Mouse (Mus musculus): ENCODE results near the gene Syngr3.
"Not testable (repeated sequence)": the region's sequence is repeated elsewhere in the genome, so short reads cannot be mapped to it uniquely, and the experiment has no call there.

Syngr3 gene

DNA sequence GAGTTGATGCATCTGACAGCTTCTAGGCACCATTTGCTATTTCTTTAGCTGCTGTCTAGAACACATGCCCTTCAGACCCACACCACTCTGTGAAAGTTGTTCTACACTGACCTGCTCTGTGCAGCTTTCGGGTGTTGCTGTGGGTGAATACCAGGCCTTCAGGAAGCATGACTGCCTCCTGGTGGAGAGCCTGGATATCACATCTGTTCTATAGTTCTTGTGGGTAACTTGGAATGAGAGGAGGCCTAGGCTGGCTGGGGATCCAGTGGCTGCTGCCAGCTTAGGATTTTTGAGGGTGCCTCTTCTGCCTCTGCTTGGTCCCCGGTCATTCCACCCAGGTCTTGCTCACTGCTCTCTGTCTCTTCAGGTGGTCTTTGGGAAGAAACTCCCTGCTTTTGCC lies 13.6 kb downstream of the Syngr3 start:
- peak; percentile 70 to 82 for DNase-seq

GRCm38 (mm10) chr17:24674277-24674676 lies 15.5 kb downstream of the Syngr3 start:
- no peak for DNase-seq

- DNase-seq: peak; percentile 62 to 87
Measured at GRCm38 (mm10) chr17:24672141-24672540, 17.6 kb downstream of the Syngr3 start.

- DNase-seq: no peak
Measured at GRCm38 (mm10) chr17:24671346-24671745, 18.4 kb downstream of the Syngr3 start.

DNA sequence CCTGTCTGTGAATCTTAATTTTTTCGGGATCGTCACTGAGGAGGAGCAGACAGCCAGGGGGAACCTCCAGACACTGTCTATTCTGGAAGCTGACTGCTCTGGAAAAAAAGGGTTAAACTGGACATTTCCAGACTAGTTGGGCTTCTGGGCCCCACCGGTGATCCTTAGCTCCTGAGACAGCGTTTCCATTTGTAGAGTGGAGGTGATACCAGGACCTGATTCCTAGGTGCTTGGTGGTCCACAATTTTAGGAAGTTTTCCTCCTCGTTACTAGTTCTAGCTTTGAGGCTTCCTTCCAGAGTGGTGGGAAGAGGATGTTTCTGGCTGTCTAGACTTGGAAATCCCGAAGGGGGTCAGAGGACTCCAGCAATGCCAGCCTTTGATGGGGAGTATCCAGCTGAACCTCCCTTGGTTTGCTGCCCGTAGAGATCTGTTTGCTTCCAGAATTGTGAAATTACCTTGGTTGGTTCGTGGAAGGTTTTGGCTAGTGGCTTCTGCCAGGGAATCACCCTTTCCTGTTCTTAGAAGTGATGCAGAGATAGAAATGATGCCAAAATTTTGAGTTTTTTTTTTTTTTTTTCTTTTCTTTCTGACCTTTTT lies 19.4 kb downstream of the Syngr3 start:
- no peak for DNase-seq

GRCm38 (mm10) chr17:24669545-24670245 lies 20.1 kb downstream of the Syngr3 start, which contains the start of gene Zfp598:
Gene Zfp598, plus strand, starts transcription at chr17:24669687.
- DNase-seq: peak; percentile 97

DNA sequence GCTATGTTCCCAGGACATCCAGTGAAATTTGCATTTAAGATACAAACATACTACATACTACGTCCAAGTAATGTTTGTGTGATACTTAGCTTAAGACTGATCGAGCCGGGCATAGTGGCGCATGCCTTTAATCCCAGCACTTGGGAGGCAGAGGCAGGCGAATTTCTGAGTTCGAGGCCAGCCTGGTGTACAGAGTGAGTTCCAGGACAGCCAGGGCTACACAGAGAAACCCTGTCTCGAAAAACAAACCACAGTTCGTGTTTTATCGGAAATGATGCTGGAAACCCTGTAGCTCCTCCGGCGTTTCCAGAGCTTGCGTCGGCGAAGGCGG lies 20.6 kb downstream of the Syngr3 start:
- DNase-seq: not testable (repeated sequence)

- DNase-seq: peak; percentile 82 to 86
Measured at GRCm38 (mm10) chr17:24667416-24667815, 22.3 kb downstream of the Syngr3 start.

GRCm38 (mm10) chr17:24667011-24667410 lies 22.7 kb downstream of the Syngr3 start:
- not testable (repeated sequence) for DNase-seq

DNA sequence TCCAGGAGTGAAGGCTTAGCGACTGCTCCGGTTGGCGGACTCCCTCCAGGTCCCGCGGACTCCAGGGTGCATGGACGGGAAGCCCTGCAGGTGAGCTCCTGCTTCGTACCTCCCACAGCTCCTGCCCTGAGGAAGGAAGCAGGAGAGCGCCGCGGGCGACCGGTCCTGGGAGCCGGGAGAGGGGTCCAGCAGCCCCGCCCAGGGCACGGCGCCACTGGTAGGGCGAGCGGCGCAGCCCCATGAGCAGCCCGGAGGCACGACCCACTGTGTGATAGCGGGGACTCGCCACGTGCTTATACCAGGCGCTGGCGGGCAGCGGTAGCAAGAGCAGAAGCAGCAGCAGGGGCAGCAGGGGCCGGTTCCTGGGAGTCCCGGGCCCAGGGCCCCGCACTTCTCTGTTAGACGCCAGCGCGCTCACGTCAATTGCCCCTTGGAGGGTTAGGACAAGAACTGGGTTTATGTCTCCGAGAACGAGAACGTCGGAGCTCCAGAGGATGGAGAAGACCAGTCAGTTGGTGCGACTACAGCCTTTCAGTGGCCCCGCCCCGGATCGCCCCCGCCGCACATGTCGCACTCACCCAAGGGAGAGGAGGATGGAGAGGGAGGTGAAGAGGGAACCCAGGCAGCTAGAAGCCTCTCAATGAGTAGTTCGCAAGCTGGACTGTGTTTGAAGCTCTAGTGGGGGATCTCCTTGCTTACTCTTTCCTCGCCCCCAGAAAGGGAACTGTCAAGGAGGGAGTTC lies 31.6 kb downstream of the Syngr3 start, which contains the start of gene Npw:
Npw (minus strand) TSS at position 441 of the 742 bp plus-strand sequence.
- peak in 1 of 2 experiments; percentile 56 for DNase-seq

GRCm38 (mm10) chr17:24654969-24655368 lies 34.8 kb downstream of the Syngr3 start:
- DNase-seq: no peak

- peak; percentile 82 to 89 for DNase-seq
Measured at GRCm38 (mm10) chr17:24653967-24654710, 35.6 kb downstream of the Syngr3 start.

- DNase-seq: no peak
Measured at GRCm38 (mm10) chr17:24651835-24652234, 37.9 kb downstream of the Syngr3 start.

DNA sequence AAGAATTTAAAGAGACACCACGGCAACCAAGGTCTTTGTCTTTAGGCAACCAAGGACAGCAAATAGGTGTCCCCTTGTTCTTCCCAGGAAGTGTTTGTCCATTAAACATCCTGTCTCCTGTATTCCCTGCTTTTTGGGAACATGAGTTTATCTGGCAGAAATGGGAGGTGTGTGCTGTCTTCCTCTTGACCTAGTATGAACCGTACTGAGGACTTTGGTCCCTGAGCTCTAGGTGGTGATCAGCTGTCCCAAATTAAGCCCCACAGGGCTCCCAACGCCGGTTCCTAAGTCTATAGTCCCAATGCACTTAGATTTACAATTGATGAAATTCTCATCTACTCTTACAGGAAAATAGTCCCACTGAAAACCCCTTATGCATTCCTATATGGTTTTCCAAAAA lies 39.0 kb downstream of the Syngr3 start:
- no peak for DNase-seq

- peak; percentile 73 to 85 for DNase-seq
Measured at GRCm38 (mm10) chr17:24650070-24650616, 39.6 kb downstream of the Syngr3 start, which contains the start of gene Slc9a3r2. Gene Slc9a3r2, minus strand, starts transcription at chr17:24650327.

DNA sequence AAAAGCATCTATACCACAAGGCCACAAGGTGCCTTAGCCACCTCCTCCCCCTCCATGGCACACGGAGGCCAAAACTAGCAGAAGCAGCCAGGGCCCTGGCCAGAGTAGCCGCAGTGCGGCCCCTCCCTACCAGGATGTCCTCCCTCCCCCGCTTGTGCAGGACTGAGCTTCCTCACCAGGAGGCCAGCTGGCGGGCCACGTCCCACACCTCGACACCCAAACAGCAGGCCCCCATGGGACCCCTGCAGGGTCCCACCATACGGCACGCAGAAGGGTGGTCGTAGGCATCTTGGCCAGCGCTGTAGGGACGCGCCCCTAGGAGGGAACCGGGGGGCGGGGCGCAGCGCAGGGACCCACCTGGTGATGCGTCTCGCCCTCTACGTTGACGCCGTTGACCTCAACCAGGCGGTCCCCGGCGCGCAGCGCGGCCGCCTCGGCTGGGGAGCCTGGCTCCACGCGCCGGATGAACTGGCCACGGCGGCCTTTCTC lies 40.1 kb downstream of the Syngr3 start:
- DNase-seq: peak; percentile 67 to 86

GRCm38 (mm10) chr17:24648731-24649377 lies 40.9 kb downstream of the Syngr3 start:
- no peak for DNase-seq

DNA sequence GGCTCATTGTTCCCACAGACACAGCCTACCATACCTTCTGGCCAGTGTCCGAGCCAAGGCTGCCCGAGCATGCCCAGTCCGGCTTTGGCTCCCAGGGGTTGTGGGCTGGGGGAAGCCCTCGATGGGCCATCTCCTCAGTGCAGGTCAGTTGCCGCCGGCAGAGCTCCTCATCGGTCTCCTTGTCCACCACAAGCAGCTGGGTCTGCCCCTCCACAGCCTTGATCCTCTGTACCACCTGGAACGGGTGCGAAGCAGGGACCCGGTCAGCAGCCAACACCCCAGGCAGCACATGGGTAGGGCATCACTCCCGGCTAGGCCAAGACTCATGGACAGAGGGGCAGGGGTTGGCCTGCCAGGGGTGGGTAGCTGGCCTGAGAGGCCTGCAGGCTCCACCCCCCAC lies 42.3 kb downstream of the Syngr3 start:
- DNase-seq: no peak

DNA sequence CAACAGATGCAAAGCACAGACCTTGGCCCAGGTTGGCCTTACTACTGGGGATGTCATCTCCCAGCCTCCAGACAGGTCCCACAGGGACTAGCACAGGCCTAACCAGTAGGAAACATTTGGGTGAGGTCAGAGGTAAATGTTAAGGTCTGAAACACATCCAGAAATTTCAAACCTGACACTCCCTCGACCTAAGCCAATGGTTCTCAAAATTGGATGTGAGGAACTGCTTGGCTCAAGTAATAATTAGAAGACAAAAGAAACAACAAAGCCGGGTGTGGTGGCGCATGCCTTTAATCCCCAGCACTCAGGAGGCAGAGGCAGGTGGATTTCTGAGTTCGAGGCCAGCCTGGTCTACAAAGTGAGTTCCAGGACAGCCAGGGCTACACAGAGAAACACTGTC lies 43.4 kb downstream of the Syngr3 start:
- no peak for DNase-seq

DNA sequence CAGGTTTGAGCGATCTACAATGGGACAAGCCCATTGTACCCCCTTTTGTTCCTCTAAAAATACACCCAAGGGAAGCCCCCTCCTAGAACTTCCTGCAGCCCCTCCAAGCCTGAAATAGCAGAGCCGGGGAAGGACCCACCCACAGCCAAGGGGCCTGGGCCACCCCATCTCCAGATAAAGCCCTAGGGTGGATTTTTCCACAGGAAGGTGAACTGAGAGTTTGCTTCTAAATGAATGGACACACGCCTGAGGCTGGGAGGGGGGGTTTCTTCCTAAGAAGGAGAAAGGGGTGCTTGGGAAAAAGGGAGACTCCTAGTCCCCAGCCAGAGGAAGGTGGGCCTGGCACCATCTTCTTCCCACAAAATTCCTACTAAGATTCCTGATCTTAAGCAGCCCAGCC lies 43.8 kb downstream of the Syngr3 start:
- DNase-seq: peak; percentile 64 to 86

GRCm38 (mm10) chr17:24644875-24645721 lies 44.7 kb downstream of the Syngr3 start:
- DNase-seq: peak; percentile 69 to 88

Measured in kidney, postnatal 25 days (tissue).